Mouse (Mus musculus) gastrocnemius, postnatal 10 days (tissue): ENCODE results near the gene Jpt1. TPM values are rescaled to one million over a fixed set of nuclear protein-coding genes. Genes with fewer than 3 reads are reported as not detected.
A peak's percentile ranks its signal among the peaks of the same experiment; 100 is the strongest.
"Not testable (repeated sequence)": the region's sequence is repeated elsewhere in the genome, so short reads cannot be mapped to it uniquely, and the experiment has no call there.

ENCODE experiments used
- DNase-seq: peaks from one replicate; pipeline ENCODE4 v3.0.0; 2021; ENCODE audit warnings: mixed read lengths
- total RNA-seq, 2 experiments: library from RNA; stranded (reverse); gene quantifications; 2 replicates each; pipeline ENCODE4 v1.2.3; 2021

Jpt1 gene
- total RNA-seq, 2 experiments from 2014 or later: 132 to 134 TPM

GRCm38 (mm10) chr11:115512407-115513183 is 1.6 kb downstream of the Jpt1 start:
- DNase-seq: no peak

GRCm38 (mm10) chr11:115512004-115512403 is 2.2 kb downstream of the Jpt1 start:
- no peak for DNase-seq

- no peak for DNase-seq
Observed at GRCm38 (mm10) chr11:115511121-115511520, 3.1 kb downstream of the Jpt1 start.

GRCm38 (mm10) chr11:115510507-115510888 is 3.7 kb downstream of the Jpt1 start:
- DNase-seq: no peak

- DNase-seq: no peak
Observed at GRCm38 (mm10) chr11:115509773-115510506, 4.2 kb downstream of the Jpt1 start.

GRCm38 (mm10) chr11:115508061-115508460 is 6.1 kb downstream of the Jpt1 start:
- no peak for DNase-seq

GRCm38 (mm10) chr11:115506586-115506985 is 7.6 kb downstream of the Jpt1 start:
- DNase-seq: no peak

GRCm38 (mm10) chr11:115502636-115503035 is 11.6 kb downstream of the Jpt1 start:
- no peak for DNase-seq

GRCm38 (mm10) chr11:115496559-115496958 is 17.6 kb downstream of the Jpt1 start:
- DNase-seq: not testable (repeated sequence)

- no peak for DNase-seq
Observed at GRCm38 (mm10) chr11:115492387-115492786, 21.8 kb downstream of the Jpt1 start.

- DNase-seq: peak; percentile 72
Observed at GRCm38 (mm10) chr11:115491356-115492083, 22.7 kb downstream of the Jpt1 start, which contains the start of gene Nt5c. Nt5c (minus strand) TSS chr11:115491862.

GRCm38 (mm10) chr11:115490441-115491355 is 23.5 kb downstream of the Jpt1 start:
- no peak for DNase-seq

GRCm38 (mm10) chr11:115488551-115489104 is 25.6 kb downstream of the Jpt1 start:
- DNase-seq: no peak

GRCm38 (mm10) chr11:115485155-115485554 is 29.0 kb downstream of the Jpt1 start:
- no peak for DNase-seq

- peak; percentile 82 for DNase-seq
Observed at GRCm38 (mm10) chr11:115483726-115484125, 30.5 kb downstream of the Jpt1 start.

GRCm38 (mm10) chr11:115483278-115483677 is 30.9 kb downstream of the Jpt1 start:
- no peak for DNase-seq

GRCm38 (mm10) chr11:115481553-115482259 is 32.5 kb downstream of the Jpt1 start:
- no peak for DNase-seq

GRCm38 (mm10) chr11:115478296-115478938 is 35.8 kb downstream of the Jpt1 start:
- DNase-seq: no peak

GRCm38 (mm10) chr11:115477388-115477787 is 36.8 kb downstream of the Jpt1 start:
- DNase-seq: not testable (repeated sequence)

- not testable (repeated sequence) for DNase-seq
Observed at GRCm38 (mm10) chr11:115476630-115477029, 37.6 kb downstream of the Jpt1 start.
